Mouse (Mus musculus) hindbrain, postnatal 0 days (tissue): ENCODE results near the gene Cfap57. TPM values are rescaled to one million over a fixed set of nuclear protein-coding genes. Genes with fewer than 3 reads are reported as not detected.

Experiments used
- ATAC-seq: fragments of 200-750 bp; cut with Nextera tagmentation; 2 replicates; pipeline ENCODE4 v1.8.0; 2017; ENCODE audit warnings: mild to moderate bottlenecking, moderate TSS enrichment, moderate library complexity
- DNase-seq: peaks from one replicate; pipeline ENCODE4 v3.0.0-alpha.2; 2015; ENCODE audit warnings: low spot score
- H3K27ac ChIP-seq: fragments of 300-500 bp; sonication (generic); 2 replicates; pipeline ENCODE4 v1.5.1; 2014; ENCODE audit warnings: mild to moderate bottlenecking
- H3K27me3 ChIP-seq: fragments of 300-500 bp; sonication (generic); 2 replicates; pipeline ENCODE4 v1.6.1; 2014; ENCODE audit warnings: low read length, mixed read lengths; ENCODE audit not compliant: insufficient read depth
- H3K36me3 ChIP-seq: fragments of 300-500 bp; sonication (generic); 2 replicates; pipeline ENCODE4 v1.6.1; 2014; ENCODE audit warnings: low read length, mixed read lengths; ENCODE audit not compliant: insufficient read depth
- H3K4me1 ChIP-seq: fragments of 300-500 bp; sonication (generic); 2 replicates; pipeline ENCODE4 v1.6.1; 2014; ENCODE audit warnings: antibody characterized with exemption, low read length, mixed read lengths; ENCODE audit not compliant: insufficient read depth
- H3K4me2 ChIP-seq: fragments of 300-500 bp; sonication (generic); 2 replicates; pipeline ENCODE4 v1.6.1; 2014; ENCODE audit warnings: low read depth, mild to moderate bottlenecking, low read length, moderate library complexity, mixed read lengths
- H3K4me3 ChIP-seq: fragments of 300-500 bp; sonication (generic); 2 replicates; pipeline ENCODE4 v1.5.1; 2014; ENCODE audit warnings: low read length
- H3K9ac ChIP-seq: fragments of 300-500 bp; sonication (generic); replicated peaks from 2 replicates; pipeline ENCODE4 v1.6.1; 2014; ENCODE audit warnings: mild to moderate bottlenecking, low read length, moderate library complexity, mixed read lengths
- H3K9me3 ChIP-seq: fragments of 300-500 bp; sonication (generic); 2 replicates; pipeline ENCODE4 v1.6.1; 2016; ENCODE audit warnings: low read length, mixed read lengths
- CTCF ChIP-seq: IDR thresholded peaks from 2 replicates; pipeline ENCODE4 v1.5.1; 2016; ENCODE audit warnings: antibody characterized with exemption, control low read depth, low read depth
- WGBS: fragments of 180-500 bp; shearing (Covaris S2); extraction: QIAGEN DNeasy Blood & Tissue Kit; methylation state at CpG from one replicate; pipeline ENCODE4 v1.1.7; 2014; 5-methylcytosine and 5-hydroxymethylcytosine counted together
- polyA plus RNA-seq: library from polyadenylated mRNA; unstranded; fragments of >200 nt; fragmentation: Nextera tagmentation; extraction: Ambion mirVana; gene quantifications from 2 replicates; pipeline ENCODE4 v1.2.1, GENCODE M21; 2015
- total RNA-seq: library from RNA; depleted of rRNA; stranded (reverse); fragments of >200 nt; gene quantifications from 2 replicates; pipeline ENCODE4 v1.2.3, GENCODE M21; 2014; rRNA removed

Cfap57 gene
- total and polyA plus RNA-seq, 2 experiments from 2014 or later, result 0.70 to 1.3 TPM

- ATAC-seq (no peak), DNase-seq (no peak)
- Histone ChIP-seq H3K4me2 (no peak overlapping the region), H3K27me3 (no peaks in the 10 kb centered on the region), H3K4me3 (no peak overlapping the region), H3K9ac (no peak overlapping the region), H3K36me3 (no peaks in the 10 kb centered on the region), H3K27ac (no peak overlapping the region), H3K9me3 (no peaks in the 10 kb centered on the region), H3K4me1 (no peaks in the 10 kb centered on the region)
- WGBS, result 85% methylated on average over 3 of the region's 3 CpGs
- no peak for TF ChIP-seq CTCF
These were observed 115.0 kb downstream of the Cfap57 start for GRCm38 (mm10) chr4:118505551-118505950.

Other genes starting within 250 kb of the Cfap57 start
- 22.4 and 23.1 TPM in 2 replicates for gene Szt2, start 211.5 kb downstream of the Cfap57 start, total RNA-seq
- 4.2 and 5.2 TPM in 2 replicates for gene Szt2, start 211.5 kb downstream of the Cfap57 start, polyA plus RNA-seq
- 33.5 and 48.8 TPM in 2 replicates for gene Med8, start 211.4 kb downstream of the Cfap57 start, total RNA-seq
- gene Med8, start 211.4 kb downstream of the Cfap57 start, polyA plus RNA-seq, result 100 and 102 TPM in 2 replicates
- gene Elovl1, start 192.7 kb downstream of the Cfap57 start, total RNA-seq, result 31.1 and 35.9 TPM in 2 replicates
- gene Elovl1, start 192.7 kb downstream of the Cfap57 start, polyA plus RNA-seq, result 32.9 and 34.2 TPM in 2 replicates
- gene Cdc20, start 183.4 kb downstream of the Cfap57 start, total RNA-seq, result 38.2 and 40.7 TPM in 2 replicates
- gene Cdc20, start 183.4 kb downstream of the Cfap57 start, polyA plus RNA-seq, result 36.3 and 41.6 TPM in 2 replicates
- not detected in 2 replicates for gene Mpl, start 163.3 kb downstream of the Cfap57 start, total RNA-seq
- gene Mpl, start 163.3 kb downstream of the Cfap57 start, polyA plus RNA-seq, result 0.18 TPM in 1 of 2 replicates, not detected in the other
- 15.9 and 20.2 TPM in 2 replicates for gene Tie1, start 130.7 kb downstream of the Cfap57 start, total RNA-seq
- 10.5 and 11.6 TPM in 2 replicates for gene Tie1, start 130.7 kb downstream of the Cfap57 start, polyA plus RNA-seq
- gene 2610528J11Rik, start 93.8 kb downstream of the Cfap57 start, total RNA-seq, result not detected in 2 replicates
- not detected in 2 replicates for gene 2610528J11Rik, start 93.8 kb downstream of the Cfap57 start, polyA plus RNA-seq
- gene Tmem125, start 76.7 kb downstream of the Cfap57 start, total RNA-seq, result 0.90 and 4.8 TPM in 2 replicates
- gene Tmem125, start 76.7 kb downstream of the Cfap57 start, polyA plus RNA-seq, result 0.64 and 0.83 TPM in 2 replicates
- 31.6 and 40.0 TPM in 2 replicates for gene Ebna1bp2, start within 50 bp of the Cfap57 start, total RNA-seq
- gene Ebna1bp2, start within 50 bp of the Cfap57 start, polyA plus RNA-seq, result 85.4 and 98.5 TPM in 2 replicates
- gene Olfr62, start 38.2 kb upstream of the Cfap57 start, total RNA-seq, result not detected in 2 replicates
- not detected in 2 replicates for gene Olfr62, start 38.2 kb upstream of the Cfap57 start, polyA plus RNA-seq
- gene Olfr1342, start 72.0 kb upstream of the Cfap57 start, total RNA-seq, result not detected in 2 replicates
- 0.04 TPM in 1 of 2 replicates, not detected in the other for gene Olfr1342, start 72.0 kb upstream of the Cfap57 start, polyA plus RNA-seq
- gene Olfr1341, start 82.7 kb upstream of the Cfap57 start, total RNA-seq, result not detected in 2 replicates
- not detected in 2 replicates for gene Olfr1341, start 82.7 kb upstream of the Cfap57 start, polyA plus RNA-seq
- not detected in 2 replicates for gene Olfr1340, start 99.4 kb upstream of the Cfap57 start, total RNA-seq
- not detected in 2 replicates for gene Olfr1340, start 99.4 kb upstream of the Cfap57 start, polyA plus RNA-seq
- gene Olfr1339, start 111.4 kb upstream of the Cfap57 start, total RNA-seq, result not detected in 2 replicates
- gene Olfr1339, start 111.4 kb upstream of the Cfap57 start, polyA plus RNA-seq, result not detected in 2 replicates
- gene Olfr1338, start 138.0 kb upstream of the Cfap57 start, total RNA-seq, result not detected in 2 replicates
- gene Olfr1338, start 138.0 kb upstream of the Cfap57 start, polyA plus RNA-seq, result not detected in 2 replicates
- not detected in 2 replicates for gene Olfr1337, start 161.8 kb upstream of the Cfap57 start, total RNA-seq
- not detected in 2 replicates for gene Olfr1337, start 161.8 kb upstream of the Cfap57 start, polyA plus RNA-seq
- gene Olfr1335, start 189.2 kb upstream of the Cfap57 start, total RNA-seq, result not detected in 2 replicates
- not detected in 2 replicates for gene Olfr1335, start 189.2 kb upstream of the Cfap57 start, polyA plus RNA-seq
- not detected in 2 replicates for gene Olfr1333, start 215.5 kb upstream of the Cfap57 start, total RNA-seq
- not detected in 2 replicates for gene Olfr1333, start 215.5 kb upstream of the Cfap57 start, polyA plus RNA-seq
- gene Olfr1331, start 243.9 kb upstream of the Cfap57 start, total RNA-seq, result not detected in 2 replicates
- gene Olfr1331, start 243.9 kb upstream of the Cfap57 start, polyA plus RNA-seq, result not detected in 2 replicates